Mouse (Mus musculus): ENCODE data around the gene Pld3.
A peak's percentile ranks its signal among the peaks of the same experiment; 100 is the strongest.

Gene Pld3

DNA sequence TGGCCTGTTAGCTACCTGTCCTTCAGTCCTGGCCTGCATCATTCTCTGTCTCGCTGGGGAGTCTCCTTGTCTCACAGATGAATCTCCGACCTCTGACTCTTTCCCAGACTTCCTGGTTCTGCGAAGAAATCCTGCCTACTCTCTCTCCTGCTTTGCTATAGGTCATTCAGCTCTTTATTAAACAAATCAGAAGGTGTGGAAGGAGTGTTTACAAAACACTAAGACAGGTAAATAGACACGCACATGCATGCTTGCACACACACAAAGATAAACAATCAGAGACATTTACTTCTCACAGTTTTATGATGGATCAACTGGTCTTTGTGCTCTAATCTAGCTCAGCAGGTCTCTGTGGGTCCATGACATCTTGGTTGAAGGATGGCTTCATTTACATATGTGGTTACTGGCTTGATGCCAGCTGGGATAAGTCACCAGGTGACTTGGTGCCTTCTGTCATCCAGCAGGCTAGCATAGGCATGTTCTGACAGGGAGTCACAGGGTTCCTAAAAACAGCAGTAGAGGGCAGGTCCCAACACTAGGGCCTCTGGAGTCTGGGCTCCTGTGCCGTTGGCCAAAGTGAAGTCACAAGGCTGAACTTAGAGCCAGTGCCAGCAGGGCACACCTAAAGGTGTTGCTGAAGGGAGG, 16.7 kb upstream of the Pld3 start:
- DNase-seq (ENCODE audit: inconsistent ontology term): no peak

DNA sequence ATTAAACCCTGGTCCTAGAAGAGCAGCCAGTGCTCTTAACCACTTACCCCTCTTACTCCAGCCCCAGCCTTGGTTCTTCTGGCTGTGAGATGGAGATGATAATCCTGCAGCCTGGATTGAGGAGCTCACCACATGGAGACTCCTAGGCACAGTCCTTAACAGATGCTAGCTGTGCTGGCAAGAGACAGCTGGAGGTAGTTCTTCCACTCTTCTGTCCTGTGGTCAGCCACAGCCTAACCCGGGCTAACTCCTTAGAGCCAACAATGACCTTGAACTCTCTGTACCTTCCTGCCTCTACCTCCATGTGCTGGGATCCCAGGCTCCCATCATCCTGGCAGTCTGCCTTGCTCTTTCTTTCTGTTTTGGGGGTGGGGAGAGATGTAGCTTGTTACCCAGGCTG, 8.0 kb upstream of the Pld3 start:
- DNase-seq (ENCODE audit: inconsistent ontology term): no peak

GRCm38 (mm10) chr7:27560291-27560887, 7.4 kb upstream of the Pld3 start:
- DNase-seq (ENCODE audit: inconsistent ontology term): no peak

DNA sequence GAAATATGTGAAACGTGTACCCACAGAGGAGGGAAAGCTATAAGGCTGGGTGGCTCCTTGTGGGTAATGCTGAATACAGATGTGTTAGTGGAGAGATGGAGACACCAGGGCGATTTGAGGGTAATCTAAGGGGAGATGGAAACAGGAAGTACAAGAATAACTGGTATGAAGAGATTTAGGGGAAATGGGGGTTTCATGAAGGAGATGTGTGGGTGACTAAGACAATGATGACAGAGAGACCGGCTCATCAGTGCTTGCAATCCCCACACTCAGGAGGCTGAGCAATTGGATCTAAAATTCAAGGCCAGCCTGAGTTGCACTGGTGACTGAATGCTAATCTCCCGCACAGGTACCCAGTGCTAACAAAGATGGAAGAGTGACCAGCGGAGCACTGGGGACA, 948 bp downstream of the Pld3 start:
- DNase-seq (ENCODE audit: inconsistent ontology term): no peak

GRCm38 (mm10) chr7:27549597-27549996, 3.4 kb downstream of the Pld3 start:
- DNase-seq (ENCODE audit: inconsistent ontology term): no peak

DNA sequence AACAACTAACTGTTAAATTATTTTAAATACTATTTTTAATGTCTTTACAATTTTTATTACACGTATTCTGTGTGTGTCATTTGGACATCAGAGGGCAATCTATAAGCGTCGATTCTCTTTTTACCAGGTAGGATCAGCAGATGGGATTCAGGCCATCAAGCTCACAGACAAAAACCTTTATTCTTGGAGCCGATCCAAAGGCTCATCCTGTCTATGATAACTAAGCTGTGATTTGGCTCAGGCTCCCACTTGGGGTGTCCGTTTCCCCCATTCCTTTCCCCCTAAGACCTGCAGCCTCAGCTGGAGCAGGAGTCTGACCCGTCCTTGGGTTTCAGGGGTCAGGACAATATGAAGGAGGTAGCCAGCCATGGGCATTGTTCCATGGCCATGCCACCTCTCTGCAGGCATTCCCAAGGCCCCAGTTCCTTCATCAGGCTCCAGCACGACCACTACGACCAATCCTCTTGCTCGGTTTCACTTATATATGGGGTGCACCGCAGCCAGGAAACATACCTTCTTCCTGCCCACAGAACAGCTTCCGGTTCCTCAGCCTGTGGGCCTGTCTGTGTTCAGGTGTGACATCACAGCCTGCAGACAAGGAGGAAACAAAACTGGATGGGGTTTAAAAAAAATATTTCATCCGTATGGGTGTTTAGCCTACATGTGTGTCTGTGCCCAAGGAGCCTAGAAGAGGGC, 8.2 kb downstream of the Pld3 start:
- DNase-seq (ENCODE audit: inconsistent ontology term): no peak

- no peak for DNase-seq (ENCODE audit: inconsistent ontology term)
Observed at GRCm38 (mm10) chr7:27543851-27544250, 9.2 kb downstream of the Pld3 start.

DNA sequence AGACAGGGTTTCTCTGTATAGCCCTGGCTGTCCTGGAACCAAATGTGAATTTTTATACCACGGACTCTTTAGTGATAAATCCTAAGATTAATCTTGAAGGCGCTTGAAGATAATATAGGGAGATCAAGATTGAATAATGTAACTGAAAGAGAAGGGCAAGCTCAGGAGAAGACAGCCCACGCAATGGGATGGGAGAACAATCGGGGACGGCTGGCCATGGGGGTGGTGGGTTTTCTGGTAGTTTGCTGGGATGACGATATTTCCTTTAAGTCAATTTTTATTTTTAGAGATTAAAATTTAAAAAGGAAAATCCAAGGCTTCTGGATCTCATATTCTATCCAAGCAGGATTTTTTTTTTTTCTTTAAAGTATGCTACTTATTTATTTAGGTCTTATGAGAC, 10.0 kb downstream of the Pld3 start:
- DNase-seq (ENCODE audit: inconsistent ontology term): peak; percentile 3

DNA sequence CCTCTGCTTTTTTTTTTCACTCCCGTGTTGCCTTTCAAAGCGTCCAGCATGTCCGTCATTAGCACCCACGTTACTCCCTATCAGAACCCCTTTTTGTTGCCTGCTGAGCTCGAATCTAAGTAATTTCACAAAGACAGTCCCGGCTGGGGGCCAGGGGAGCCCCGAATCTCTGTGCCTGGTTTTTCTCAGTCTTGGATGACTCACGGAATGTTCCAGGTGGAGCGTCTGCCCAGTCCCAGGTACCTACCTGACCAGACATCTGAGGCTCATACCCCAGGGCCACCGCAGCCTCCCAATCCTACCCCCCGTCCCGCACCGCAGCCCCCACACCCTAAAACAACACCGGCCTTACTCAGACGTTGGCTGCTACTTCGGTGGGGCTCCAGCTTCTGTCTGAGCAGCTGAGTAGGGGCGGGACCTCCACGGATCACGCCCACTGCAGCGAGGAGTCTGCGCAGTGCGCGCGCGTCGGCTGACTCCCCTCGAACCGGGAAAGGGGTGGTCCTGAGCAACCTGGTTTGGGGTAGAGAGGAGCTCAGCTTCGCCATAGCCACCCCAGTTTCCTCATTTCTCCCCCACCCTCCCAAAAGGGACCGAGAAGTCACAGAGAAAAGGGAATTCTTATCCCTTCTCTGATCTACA, 10.5 kb downstream of the Pld3 start:
- DNase-seq (ENCODE audit: inconsistent ontology term): peak; percentile 79

DNA sequence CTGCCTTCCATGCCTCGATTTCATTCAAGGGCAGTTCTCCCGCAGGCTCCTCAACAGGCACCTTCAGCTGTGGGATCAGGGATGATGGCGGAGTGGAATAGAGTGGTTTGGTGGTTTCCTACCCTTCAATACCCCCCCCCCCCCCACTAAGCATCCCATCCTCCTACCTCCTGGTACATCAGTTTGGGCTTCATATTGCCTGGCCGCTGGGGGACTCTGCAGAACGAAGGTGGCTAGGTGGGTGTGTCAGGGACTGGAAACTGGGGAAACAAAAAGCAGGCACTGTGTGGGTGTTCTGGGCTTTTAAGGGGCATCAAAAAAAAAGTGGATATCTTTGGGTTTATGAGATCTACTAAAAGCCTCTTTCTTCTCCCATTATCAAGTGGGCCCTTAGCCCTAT, 11.1 kb downstream of the Pld3 start:
- no peak for DNase-seq (ENCODE audit: inconsistent ontology term)

DNA sequence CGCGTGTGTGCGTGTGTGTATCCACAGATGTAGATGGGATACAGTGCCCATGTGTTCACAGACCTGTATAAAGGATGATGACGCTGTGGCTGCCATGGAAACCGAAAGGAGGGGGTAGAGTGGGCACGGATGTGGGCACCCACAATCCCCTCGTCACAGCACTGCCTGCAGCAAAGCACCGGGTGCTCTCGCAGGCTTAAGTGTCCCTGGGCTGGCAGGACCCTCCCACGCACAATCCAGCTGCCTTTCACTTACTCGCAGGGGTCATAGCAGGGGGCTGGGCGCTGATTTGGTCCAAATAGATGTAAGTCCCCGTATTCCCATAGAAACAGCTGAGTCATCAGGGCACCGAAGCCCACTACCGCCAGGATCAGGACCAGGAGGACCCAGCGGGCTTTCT, 11.6 kb downstream of the Pld3 start:
- DNase-seq (ENCODE audit: inconsistent ontology term): no peak

DNA sequence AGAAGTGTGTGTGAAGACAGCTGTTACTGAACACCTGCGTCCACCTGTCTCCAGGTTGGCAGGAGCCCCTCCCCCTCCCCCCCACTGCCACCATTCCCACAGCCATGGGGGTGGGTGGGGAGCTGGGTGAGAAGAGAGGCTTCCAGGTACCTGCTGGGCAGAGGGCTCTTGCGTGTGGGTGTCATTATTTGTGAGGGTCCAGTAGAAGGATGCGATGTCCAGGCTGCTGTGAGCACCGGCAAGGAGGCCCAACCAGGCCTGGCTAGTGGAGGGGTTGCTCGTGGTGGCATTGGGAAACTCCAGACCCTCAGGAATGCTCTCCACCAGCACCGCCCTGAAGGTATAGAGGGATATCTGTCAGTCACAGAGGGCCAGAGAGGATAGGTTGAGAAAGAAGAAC, 12.1 kb downstream of the Pld3 start:
- no peak for DNase-seq (ENCODE audit: inconsistent ontology term)

- no peak for DNase-seq (ENCODE audit: inconsistent ontology term)
Observed at GRCm38 (mm10) chr7:27540521-27540920, 12.5 kb downstream of the Pld3 start.

DNA sequence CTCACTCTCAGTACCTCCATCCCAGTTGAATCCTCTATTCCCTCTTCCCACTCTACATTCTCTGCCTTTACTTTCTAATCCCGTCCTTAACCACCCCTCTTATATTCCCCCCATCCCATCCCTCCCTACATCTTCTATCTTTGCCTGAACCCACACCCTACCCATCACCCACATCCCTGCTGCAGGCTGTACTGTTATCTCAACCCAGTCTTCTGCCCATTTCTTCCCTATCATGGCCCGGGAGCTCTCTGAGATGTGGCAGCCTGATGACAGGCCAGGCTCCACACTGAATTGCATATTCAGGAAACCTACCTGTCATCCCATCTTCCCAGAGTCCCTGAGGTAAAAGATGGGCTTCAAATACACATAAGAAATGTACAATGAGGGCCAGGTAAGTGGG, 14.2 kb downstream of the Pld3 start:
- no peak for DNase-seq (ENCODE audit: inconsistent ontology term)

- no peak for DNase-seq (ENCODE audit: inconsistent ontology term)
Observed at GRCm38 (mm10) chr7:27537998-27538397, 15.0 kb downstream of the Pld3 start.

DNA sequence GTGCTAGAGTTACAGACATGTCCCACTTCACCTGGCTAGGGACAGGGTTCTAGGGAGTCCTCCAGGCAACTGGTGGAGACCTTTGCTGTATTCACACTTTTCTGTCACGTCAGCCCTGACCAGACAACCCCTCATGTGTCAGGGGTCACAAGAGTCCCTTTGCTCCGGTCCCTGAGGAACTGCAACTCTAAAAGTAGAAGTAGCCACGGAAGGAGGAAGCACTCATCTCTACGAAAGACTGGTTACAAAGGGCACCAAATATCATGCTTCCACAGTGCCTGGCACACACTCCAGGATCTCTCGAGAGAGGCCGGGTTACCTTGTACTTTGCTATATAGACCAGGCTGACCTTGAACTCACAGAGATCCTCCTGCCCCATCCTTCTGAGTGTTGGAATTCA, 16.4 kb downstream of the Pld3 start:
- no peak for DNase-seq (ENCODE audit: inconsistent ontology term)

DNA sequence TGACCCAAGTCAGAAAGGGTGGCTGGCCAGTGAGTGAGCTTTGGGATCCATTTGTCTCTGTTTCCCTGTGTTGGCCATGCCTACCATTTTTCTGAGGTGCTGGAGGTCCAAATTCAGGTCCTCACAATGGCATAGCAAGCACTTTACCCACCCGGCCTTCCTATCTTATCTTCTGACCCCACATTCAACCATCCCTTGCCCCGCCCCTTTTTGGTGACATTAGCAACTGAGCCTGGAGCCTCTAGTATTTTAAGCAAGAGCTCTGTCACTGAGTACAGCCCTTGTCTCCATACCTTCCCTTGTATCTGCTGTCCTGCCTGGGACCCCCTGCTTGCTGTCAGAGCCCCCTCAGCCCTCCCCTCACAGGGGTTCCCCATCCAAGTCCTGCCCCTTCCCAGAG, 17.6 kb downstream of the Pld3 start:
- DNase-seq (ENCODE audit: inconsistent ontology term): no peak

DNA sequence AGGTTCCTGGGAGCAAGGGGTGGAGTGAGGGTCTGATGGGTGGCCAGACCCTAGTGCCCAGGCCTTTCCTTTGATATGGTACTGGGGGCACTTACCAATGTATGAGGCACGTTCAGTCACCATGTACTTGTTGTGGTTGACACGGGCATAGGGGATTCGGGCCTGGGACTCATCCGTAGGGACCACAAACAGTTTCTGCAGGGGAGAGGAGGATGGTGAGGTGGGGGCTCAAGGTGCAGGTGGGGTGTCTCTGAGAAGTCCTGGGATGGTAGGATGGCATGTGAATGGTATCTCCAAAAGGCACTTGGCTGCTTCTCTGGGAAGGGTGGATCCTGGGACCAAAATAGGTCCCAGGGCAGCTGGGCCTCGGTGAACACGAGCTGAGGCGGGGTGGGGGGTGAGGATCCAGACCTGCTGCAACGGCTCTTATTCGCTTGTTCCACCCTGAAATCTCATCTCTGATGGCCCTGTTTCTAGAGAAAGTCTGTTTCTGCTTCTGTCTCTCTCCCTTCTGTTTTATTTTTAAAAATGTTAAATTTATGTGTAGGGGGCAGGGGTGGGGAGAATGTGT, 20.5 kb downstream of the Pld3 start:
- DNase-seq (ENCODE audit: inconsistent ontology term): no peak

DNA sequence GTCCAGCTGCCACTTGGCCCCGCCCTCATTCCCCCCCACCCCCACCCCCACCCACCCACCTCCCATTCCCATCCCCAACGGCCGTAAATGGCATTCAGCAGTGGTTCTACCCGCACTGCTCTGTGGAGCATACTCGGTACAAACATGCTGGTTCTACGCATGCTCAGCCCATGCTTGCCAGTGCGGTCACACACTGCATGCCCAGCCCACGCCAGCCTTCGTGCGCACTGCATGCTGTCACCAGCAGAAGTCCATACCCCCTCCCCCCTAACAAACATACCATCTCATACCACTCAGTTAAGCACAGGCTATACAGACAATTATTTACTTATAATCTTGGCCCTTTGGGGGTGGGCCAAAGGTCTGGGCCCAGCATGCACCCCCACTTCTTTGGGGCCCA, 21.3 kb downstream of the Pld3 start:
- no peak for DNase-seq (ENCODE audit: inconsistent ontology term)

GRCm38 (mm10) chr7:27530937-27531336, 22.1 kb downstream of the Pld3 start:
- DNase-seq (ENCODE audit: inconsistent ontology term): no peak

DNA sequence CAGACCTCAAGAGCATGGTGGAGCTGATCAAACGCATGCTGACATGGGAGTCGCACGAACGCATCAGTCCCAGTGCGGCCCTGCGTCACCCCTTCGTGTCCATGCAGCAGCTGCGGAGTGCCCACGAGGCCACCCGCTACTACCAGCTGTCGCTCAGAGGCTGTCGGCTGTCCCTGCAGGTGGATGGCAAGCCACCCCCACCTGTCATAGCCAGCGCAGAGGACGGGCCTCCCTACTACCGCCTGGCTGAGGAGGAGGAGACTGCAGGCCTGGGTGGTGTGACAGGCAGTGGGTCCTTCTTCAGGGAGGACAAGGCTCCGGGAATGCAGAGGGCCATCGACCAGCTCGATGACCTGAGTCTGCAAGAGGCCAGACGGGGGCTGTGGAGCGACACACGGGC, 23.9 kb downstream of the Pld3 start:
- DNase-seq (ENCODE audit: inconsistent ontology term): no peak

GRCm38 (mm10) chr7:27526039-27526827, 26.8 kb downstream of the Pld3 start:
- peak; percentile 65 for DNase-seq (ENCODE audit: inconsistent ontology term)
